Mouse (Mus musculus) cerebellum, adult 2 months (tissue): Measurements from ENCODE around the gene Ebp. TPM values are rescaled to one million over a fixed set of nuclear protein-coding genes. Genes with fewer than 3 reads are reported as not detected.

Experiments used
- DNase-seq, 2 experiments: peaks; one replicate each; pipeline ENCODE4 v3.0.0; 2021
- H3K27ac ChIP-seq: fragments of 200-500 bp; 2 replicates; pipeline ENCODE4 v1.5.1; 2012; ENCODE audit warnings: low read length, control low read depth, inconsistent platforms; ENCODE audit not compliant: insufficient read depth
- H3K27me3 ChIP-seq: fragments of 200-500 bp; 2 replicates; pipeline ENCODE4 v1.6.1; 2012; ENCODE audit warnings: inconsistent platforms, mild to moderate bottlenecking, low read length, moderate library complexity; ENCODE audit not compliant: control insufficient read depth, insufficient read depth
- H3K4me1 ChIP-seq: fragments of 200-500 bp; 2 replicates; pipeline ENCODE4 v1.6.1; 2011; ENCODE audit warnings: low read length; ENCODE audit not compliant: control insufficient read depth, insufficient read depth
- H3K4me3 ChIP-seq: fragments of 200-500 bp; replicated peaks from 2 replicates; pipeline ENCODE3; 2011; ENCODE audit warnings: mild to moderate bottlenecking, low read depth, low read length, control low read depth; ENCODE audit not compliant: insufficient read depth
- CTCF ChIP-seq: fragments of 200-500 bp; IDR thresholded peaks from 2 replicates; pipeline ENCODE4 v1.5.1; 2011; ENCODE audit warnings: low read depth, mild to moderate bottlenecking, control low read depth, low read length, moderate library complexity, borderline replicate concordance; ENCODE audit not compliant: insufficient read depth
- POLR2A ChIP-seq: fragments of 200-500 bp; IDR thresholded peaks from 2 replicates; pipeline ENCODE4 v1.6.1; 2011; ENCODE audit warnings: low read length, control low read depth, borderline replicate concordance; ENCODE audit not compliant: insufficient read depth
- WGBS: fragments of 180-500 bp; shearing (Covaris S2); methylation state at CpG from one replicate; pipeline ENCODE4 v1.1.7; 2018; 5-methylcytosine and 5-hydroxymethylcytosine counted together
- polyA plus RNA-seq: library from polyadenylated mRNA; depleted of rRNA; stranded (reverse); fragments of >200 nt; gene quantifications from 2 replicates; pipeline ENCODE4 v1.2.3, GENCODE M21; 2012

Gene Ebp
- polyA plus RNA-seq, 1 experiment: 59.9 TPM

- H3K27ac ChIP-seq: no peak overlapping the region
- TF ChIP-seq POLR2A: no peak
- no peak for TF ChIP-seq CTCF
- no peak overlapping the region for H3K4me3 ChIP-seq
- no peaks in the 10 kb centered on the region for H3K27me3 ChIP-seq
- H3K4me1 ChIP-seq: no peaks in the 10 kb centered on the region
- WGBS: 86% methylated on average over 5 of the region's 5 CpGs
- DNase-seq: no peak
These were observed 13.7 kb downstream of the Ebp start for GRCm38 (mm10) chrX:8179646-8180045.

- WGBS: 96% methylated on average over 2 of the region's 2 CpGs
These were observed 14.4 kb downstream of the Ebp start for GRCm38 (mm10) chrX:8178871-8179270.

GRCm38 (mm10) chrX:8175504-8176385, 17.6 kb downstream of the Ebp start, which contains the start of gene Tbc1d25:
Gene Tbc1d25 (minus strand): TSS chrX:8176181.
- 4% methylated on average over 56 of the region's 56 CpGs for WGBS
- DNase-seq: peak; percentile 87 to 89
- Histone ChIP-seq H3K4me1 (peaks cover 3% of the 10 kb centered on the region), H3K4me3 (peak within 1 kb of the TSS; percentile 99), H3K27me3 (no peaks in the 10 kb centered on the region), H3K27ac (peak within 1 kb of the TSS; percentile 82)
- TF ChIP-seq POLR2A (peak; percentile 61; the same call in 1 of the 2 replicates), CTCF (peak; percentile 32; the same call in 1 of the 2 replicates)

More at GRCm38 (mm10) chrX:8178871-8179270, 14.4 kb downstream of the Ebp start:
- peaks cover 3% of the 10 kb centered on the region for H3K4me1 ChIP-seq
- H3K27ac ChIP-seq: no peak overlapping the region
- TF ChIP-seq POLR2A (no peak), CTCF (no peak)
- no peak for DNase-seq
- H3K27me3 ChIP-seq: no peaks in the 10 kb centered on the region
- no peak overlapping the region for H3K4me3 ChIP-seq

- no peak for TF ChIP-seq CTCF
- TF ChIP-seq POLR2A: no peak
- H3K4me3 ChIP-seq: peak overlapping the region; percentile 99
- peak overlapping the region; percentile 82 for H3K27ac ChIP-seq
- WGBS: 0% methylated on average over 4 of the region's 4 CpGs
- DNase-seq: no peak
- H3K4me1 ChIP-seq: peaks cover 3% of the 10 kb centered on the region
- no peaks in the 10 kb centered on the region for H3K27me3 ChIP-seq
These were observed 18.2 kb downstream of the Ebp start for GRCm38 (mm10) chrX:8175169-8175503.

- peaks cover 6% of the 10 kb centered on the region; the same call in 1 of the 2 replicates for H3K4me1 ChIP-seq
- no peaks in the 10 kb centered on the region for H3K27me3 ChIP-seq
- DNase-seq: no peak
- 86% methylated on average over 10 of the region's 10 CpGs for WGBS
- TF ChIP-seq CTCF: no peak
- TF ChIP-seq POLR2A: no peak
- H3K4me3 ChIP-seq: no peak overlapping the region
- no peak overlapping the region for H3K27ac ChIP-seq
These were observed 25.3 kb downstream of the Ebp start for GRCm38 (mm10) chrX:8167716-8168647.

GRCm38 (mm10) chrX:8164471-8164870, 28.8 kb downstream of the Ebp start:
- 36% methylated on average over 4 of the region's 4 CpGs for WGBS
- peak; percentile 36 to 65 for DNase-seq

DNA sequence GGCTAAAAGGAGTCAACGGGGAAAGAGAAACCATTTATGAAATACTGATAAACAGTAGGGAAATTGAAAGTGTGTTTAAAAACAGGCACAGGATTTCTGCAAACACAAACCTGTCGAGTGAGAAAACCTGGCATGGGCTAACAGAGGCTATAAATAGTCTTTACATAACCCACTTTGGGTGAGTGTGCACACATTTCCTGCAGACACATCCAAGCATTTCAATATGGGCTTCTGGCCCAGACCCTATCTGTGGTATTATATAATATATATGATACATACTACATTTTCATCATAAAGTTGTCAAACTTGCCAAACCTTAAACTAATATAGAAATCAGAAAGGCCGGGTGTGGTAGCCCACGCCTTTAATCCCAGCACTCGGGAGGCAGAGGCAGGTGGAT, 30.2 kb downstream of the Ebp start:
- Histone ChIP-seq H3K27me3 (no peaks in the 10 kb centered on the region), H3K27ac (peak overlapping the region; percentile 69; the same call in 1 of the 2 replicates), H3K4me3 (no peak overlapping the region), H3K4me1 (peaks cover 9% of the 10 kb centered on the region; the same call in 1 of the 2 replicates)
- peak; percentile 25 to 81 for DNase-seq
- WGBS: 24% methylated on average over 5 of the region's 5 CpGs
- TF ChIP-seq POLR2A: no peak
- TF ChIP-seq CTCF: no peak

More at GRCm38 (mm10) chrX:8164471-8164870, 28.8 kb downstream of the Ebp start:
- H3K27me3 ChIP-seq: no peaks in the 10 kb centered on the region
- no peak overlapping the region for H3K4me3 ChIP-seq
- no peak for TF ChIP-seq CTCF
- no peak for TF ChIP-seq POLR2A
- peak overlapping the region; percentile 93 for H3K27ac ChIP-seq
- peaks cover 11% of the 10 kb centered on the region; the same call in 1 of the 2 replicates for H3K4me1 ChIP-seq
